Mouse (Mus musculus) embryonic facial prominence, embryonic 13.5 days (tissue): ENCODE results near the gene Prkca. TPM values are rescaled to one million over a fixed set of nuclear protein-coding genes. Genes with fewer than 3 reads are reported as not detected.

ENCODE experiments used
- ATAC-seq: fragments of 200-750 bp; cut with Nextera tagmentation; 2 replicates; pipeline ENCODE4 v1.8.0; 2017; ENCODE audit warnings: low read depth; ENCODE audit not compliant: insufficient number of reproducible peaks, insufficient read depth, low FRiP score, low TSS enrichment
- H3K27ac ChIP-seq: fragments of 300-500 bp; sonication (generic); 2 replicates; pipeline ENCODE4 v1.5.1; 2015; ENCODE audit warnings: moderate library complexity, mild to moderate bottlenecking, inconsistent platforms
- H3K27me3 ChIP-seq: fragments of 300-500 bp; sonication (generic); 2 replicates; pipeline ENCODE4 v1.6.1; 2015; ENCODE audit warnings: mild to moderate bottlenecking, inconsistent platforms
- H3K36me3 ChIP-seq: fragments of 300-500 bp; sonication (generic); 2 replicates; pipeline ENCODE4 v1.6.1; 2015; ENCODE audit warnings: mild to moderate bottlenecking, inconsistent platforms
- H3K4me1 ChIP-seq: fragments of 300-500 bp; sonication (generic); 2 replicates; pipeline ENCODE4 v1.6.1; 2015; ENCODE audit warnings: inconsistent platforms
- H3K4me2 ChIP-seq: fragments of 300-500 bp; sonication (generic); 2 replicates; pipeline ENCODE4 v1.6.1; 2015; ENCODE audit warnings: moderate library complexity, mild to moderate bottlenecking, inconsistent platforms
- H3K4me3 ChIP-seq: fragments of 300-500 bp; sonication (generic); 2 replicates; pipeline ENCODE4 v1.5.1; 2015; ENCODE audit warnings: mild to moderate bottlenecking, inconsistent platforms
- H3K9ac ChIP-seq: fragments of 300-500 bp; sonication (generic); 2 replicates; pipeline ENCODE4 v1.6.1; 2015; ENCODE audit warnings: mild to moderate bottlenecking, inconsistent platforms
- H3K9me3 ChIP-seq: fragments of 300-500 bp; sonication (generic); 2 replicates; pipeline ENCODE4 v1.6.1; 2016; ENCODE audit warnings: inconsistent platforms
- WGBS: fragments of 180-500 bp; shearing (Covaris S2); methylation state at CpG from one replicate; pipeline ENCODE4 v1.1.7; 2015; ENCODE audit warnings: mixed read lengths; 5-methylcytosine and 5-hydroxymethylcytosine counted together
- polyA plus RNA-seq: library from polyadenylated mRNA; unstranded; fragments of >200 nt; fragmentation: Nextera tagmentation; extraction: Ambion mirVana; gene quantifications from 2 replicates; pipeline ENCODE4 v1.2.1, GENCODE M21; 2015

The Prkca gene
- polyA plus RNA-seq, 1 experiment from 2014 or later: 10.2 TPM

DNA sequence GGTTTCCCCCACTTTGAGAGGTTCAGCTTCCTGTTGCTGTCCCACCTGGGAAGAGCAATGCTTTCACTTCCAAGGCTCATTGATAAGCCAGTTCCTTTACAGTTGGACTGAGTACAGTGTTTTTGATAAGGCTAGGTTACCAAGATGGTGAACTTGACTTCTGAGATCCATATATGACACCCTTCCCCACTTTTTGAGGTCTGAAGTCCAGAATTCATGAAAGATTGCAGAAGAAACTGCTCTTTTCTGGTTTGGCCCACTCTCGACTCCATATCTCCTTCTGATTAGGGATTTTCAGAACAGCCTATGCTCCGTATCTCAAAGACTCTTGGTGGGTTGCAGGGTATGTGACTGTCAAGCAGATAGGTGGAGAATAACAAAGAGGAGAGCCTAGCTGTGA is 406.8 kb downstream of the Prkca start:
- no peak for ATAC-seq
- Histone ChIP-seq H3K36me3 (peaks cover 22% of the 10 kb centered on the region), H3K4me1 (no peaks in the 10 kb centered on the region), H3K27me3 (no peaks in the 10 kb centered on the region), H3K9ac (no peak overlapping the region), H3K27ac (no peak overlapping the region), H3K9me3 (peaks cover 11% of the 10 kb centered on the region), H3K4me2 (no peak overlapping the region), H3K4me3 (no peak overlapping the region)
- WGBS: 94% methylated on average over 2 of the region's 2 CpGs

DNA sequence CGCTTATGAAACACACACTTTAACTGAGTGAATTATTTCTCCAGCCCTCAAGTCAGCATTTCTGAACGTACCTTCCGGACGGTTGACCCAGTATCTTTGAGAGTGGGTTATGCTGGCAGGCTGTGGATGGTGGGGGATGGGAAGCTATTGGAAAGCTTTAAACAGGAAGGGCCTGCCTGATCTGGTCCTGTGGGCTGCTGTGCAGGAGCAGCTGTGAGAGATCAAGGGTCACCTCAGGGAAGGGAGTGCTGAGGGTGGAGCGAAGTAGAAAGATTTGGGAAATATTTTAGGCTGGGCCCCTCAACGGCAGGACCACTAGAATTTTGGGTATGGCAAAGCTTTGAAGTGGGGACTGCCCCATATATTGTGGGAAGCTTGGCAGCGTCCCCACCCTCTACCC is 412.0 kb downstream of the Prkca start:
- WGBS: 64% methylated on average over 7 of the region's 7 CpGs
- Histone ChIP-seq H3K4me1 (no peaks in the 10 kb centered on the region), H3K27ac (no peak overlapping the region), H3K4me3 (no peak overlapping the region), H3K4me2 (no peak overlapping the region), H3K27me3 (no peaks in the 10 kb centered on the region), H3K9me3 (no peaks in the 10 kb centered on the region), H3K9ac (no peak overlapping the region), H3K36me3 (no peaks in the 10 kb centered on the region)
- no peak for ATAC-seq

GRCm38 (mm10) chr11:107931288-107931687 is 412.4 kb downstream of the Prkca start:
- 89% methylated on average over 11 of the region's 11 CpGs for WGBS
- no peaks in the 10 kb centered on the region for H3K36me3 ChIP-seq
- H3K9ac ChIP-seq: no peak overlapping the region
- H3K4me3 ChIP-seq: no peak overlapping the region
- H3K27me3 ChIP-seq: no peaks in the 10 kb centered on the region
- no peak for ATAC-seq
- H3K9me3 ChIP-seq: no peaks in the 10 kb centered on the region
- H3K27ac ChIP-seq: no peak overlapping the region
- H3K4me1 ChIP-seq: no peaks in the 10 kb centered on the region
- H3K4me2 ChIP-seq: no peak overlapping the region

DNA sequence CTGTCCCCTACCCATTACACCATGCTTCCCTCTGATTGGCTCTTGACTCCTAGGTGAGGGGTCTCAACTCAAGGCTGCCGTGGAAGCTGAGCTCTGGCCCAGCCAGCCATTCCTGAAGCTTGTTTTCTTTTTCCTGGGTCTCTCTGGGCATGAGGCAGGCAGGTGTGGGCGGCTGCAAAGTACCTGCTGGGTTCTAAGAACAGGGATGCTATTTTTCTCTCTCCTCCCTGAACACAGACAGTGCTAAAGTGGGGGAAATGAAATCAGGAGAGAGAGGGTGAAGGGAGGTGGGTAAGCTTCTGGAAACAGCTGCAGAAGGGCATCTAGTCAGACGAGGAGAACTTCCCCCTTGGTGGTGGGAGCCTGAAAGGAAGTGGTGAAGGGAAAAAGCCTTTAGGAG is 414.0 kb downstream of the Prkca start:
- H3K9ac ChIP-seq: no peak overlapping the region
- no peak for ATAC-seq
- WGBS: 51% methylated on average over 3 of the region's 3 CpGs

DNA sequence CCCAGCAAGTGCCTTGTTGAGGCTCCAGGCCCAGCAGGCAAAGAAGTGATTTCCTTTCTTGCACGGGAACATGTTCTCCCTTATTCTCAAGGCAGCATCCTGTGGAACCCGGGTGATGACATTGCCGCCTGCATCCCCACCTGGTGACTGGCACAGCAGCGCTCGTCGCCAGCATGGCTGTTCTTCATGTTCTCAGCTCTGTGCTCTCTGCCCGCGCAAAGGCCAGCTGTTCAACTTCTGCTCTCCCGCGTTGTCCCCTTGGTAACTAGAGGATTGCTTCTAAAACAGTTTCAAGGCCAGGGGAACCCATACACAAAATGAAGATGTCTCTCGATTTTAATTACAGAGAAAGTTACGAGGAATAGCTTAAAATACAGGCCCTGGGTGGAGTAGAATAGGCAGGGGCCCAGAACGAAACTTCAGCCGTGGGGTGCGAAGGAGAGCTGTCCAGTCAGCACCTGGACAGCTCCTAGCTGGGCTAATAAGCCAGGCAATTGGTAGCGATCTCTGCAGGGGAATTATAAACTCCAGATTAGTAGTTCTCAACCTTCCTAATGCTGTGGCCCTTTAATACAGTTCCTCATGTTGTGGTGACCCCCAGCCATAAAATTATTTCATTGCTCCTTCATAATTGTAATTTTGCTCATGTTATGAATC is 423.7 kb downstream of the Prkca start:
- Histone ChIP-seq H3K36me3 (no peaks in the 10 kb centered on the region), H3K9me3 (no peaks in the 10 kb centered on the region), H3K9ac (no peak overlapping the region), H3K4me1 (peaks cover under 1% of the 10 kb centered on the region; the same call in 1 of the 2 replicates), H3K4me2 (no peak overlapping the region), H3K4me3 (no peak overlapping the region), H3K27me3 (peaks cover 16% of the 10 kb centered on the region), H3K27ac (no peak overlapping the region)
- no peak for ATAC-seq
- 44% methylated on average over 16 of the region's 16 CpGs for WGBS

More for the DNA sequence above, 414.0 kb downstream of the Prkca start:
- no peaks in the 10 kb centered on the region for H3K27me3 ChIP-seq
- H3K36me3 ChIP-seq: no peaks in the 10 kb centered on the region
- H3K4me3 ChIP-seq: no peak overlapping the region
- no peaks in the 10 kb centered on the region for H3K9me3 ChIP-seq
- no peaks in the 10 kb centered on the region for H3K4me1 ChIP-seq
- no peak overlapping the region for H3K4me2 ChIP-seq
- H3K27ac ChIP-seq: no peak overlapping the region

- ATAC-seq: no peak
- H3K36me3 ChIP-seq: no peaks in the 10 kb centered on the region
- H3K27me3 ChIP-seq: peaks cover 38% of the 10 kb centered on the region
- no peak overlapping the region for H3K9ac ChIP-seq
- no peak overlapping the region for H3K27ac ChIP-seq
- H3K4me2 ChIP-seq: no peak overlapping the region
- peaks cover 5% of the 10 kb centered on the region; the same call in 1 of the 2 replicates for H3K4me1 ChIP-seq
- no peak overlapping the region for H3K4me3 ChIP-seq
- 68% methylated on average over 9 of the region's 9 CpGs for WGBS
- H3K9me3 ChIP-seq: no peaks in the 10 kb centered on the region
Observed at GRCm38 (mm10) chr11:107917721-107918235, 425.9 kb downstream of the Prkca start.

GRCm38 (mm10) chr11:107914634-107915226 is 429.0 kb downstream of the Prkca start, which contains the start of gene Cacng5:
Gene Cacng5 (minus strand): TSS chr11:107915055.
- Histone ChIP-seq H3K27me3 (peaks cover 44% of the 10 kb centered on the region), H3K9me3 (no peaks in the 10 kb centered on the region), H3K4me3 (peak within 1 kb of the TSS; percentile 33), H3K27ac (no peak within 1 kb of the TSS), H3K36me3 (no peaks in the 10 kb centered on the region), H3K4me2 (peak within 1 kb of the TSS; percentile 61), H3K4me1 (peaks cover 5% of the 10 kb centered on the region; the same call in 1 of the 2 replicates), H3K9ac (no peak within 1 kb of the TSS)
- WGBS: 4% methylated on average over 36 of the region's 36 CpGs
- no peak for ATAC-seq

DNA sequence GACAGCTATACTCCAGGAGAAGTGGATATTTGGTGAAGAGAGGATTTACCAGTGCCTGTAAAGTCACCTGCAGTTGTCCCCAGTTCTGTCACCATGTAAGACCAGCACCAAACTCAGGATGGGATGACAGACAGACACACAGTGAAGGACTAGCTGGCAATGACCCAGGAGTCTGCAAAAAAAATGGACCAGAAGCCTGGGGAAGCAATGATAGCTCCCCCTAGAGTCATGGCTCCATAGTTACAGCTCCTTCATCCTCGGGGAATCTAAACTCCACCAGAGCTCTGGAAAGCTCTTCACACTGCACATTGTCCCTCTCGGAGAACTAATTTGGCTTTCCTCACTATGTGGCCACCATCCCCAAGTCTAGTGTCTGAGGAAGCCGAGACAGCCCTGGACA is 430.4 kb downstream of the Prkca start:
- Histone ChIP-seq H3K9ac (no peak overlapping the region), H3K4me2 (no peak overlapping the region), H3K4me1 (peaks cover 5% of the 10 kb centered on the region; the same call in 1 of the 2 replicates), H3K27ac (no peak overlapping the region), H3K9me3 (peaks cover 4% of the 10 kb centered on the region; the same call in 1 of the 2 replicates), H3K27me3 (peaks cover 41% of the 10 kb centered on the region), H3K4me3 (no peak overlapping the region), H3K36me3 (no peaks in the 10 kb centered on the region)
- ATAC-seq: no peak
- 65% methylated on average over 3 of the region's 3 CpGs for WGBS

- no peak overlapping the region for H3K4me2 ChIP-seq
- 80% methylated on average over 9 of the region's 9 CpGs for WGBS
- no peak for ATAC-seq
- H3K4me1 ChIP-seq: no peaks in the 10 kb centered on the region
- H3K9ac ChIP-seq: no peak overlapping the region
- peaks cover 4% of the 10 kb centered on the region; the same call in 1 of the 2 replicates for H3K9me3 ChIP-seq
- no peak overlapping the region for H3K27ac ChIP-seq
- H3K27me3 ChIP-seq: no peaks in the 10 kb centered on the region
- no peak overlapping the region for H3K4me3 ChIP-seq
- H3K36me3 ChIP-seq: no peaks in the 10 kb centered on the region
Observed at GRCm38 (mm10) chr11:107905364-107905763, 438.4 kb downstream of the Prkca start.

GRCm38 (mm10) chr11:107903966-107904605 is 439.6 kb downstream of the Prkca start:
- no peak overlapping the region for H3K4me3 ChIP-seq
- H3K4me1 ChIP-seq: no peaks in the 10 kb centered on the region
- no peak overlapping the region for H3K9ac ChIP-seq
- no peaks in the 10 kb centered on the region for H3K9me3 ChIP-seq
- H3K4me2 ChIP-seq: no peak overlapping the region
- WGBS: 49% methylated on average over 4 of the region's 4 CpGs
- no peaks in the 10 kb centered on the region for H3K27me3 ChIP-seq
- no peak for ATAC-seq
- no peaks in the 10 kb centered on the region for H3K36me3 ChIP-seq
- no peak overlapping the region for H3K27ac ChIP-seq

- ATAC-seq: no peak
- H3K9me3 ChIP-seq: no peaks in the 10 kb centered on the region
- WGBS: 43% methylated on average over 4 of the region's 4 CpGs
- no peaks in the 10 kb centered on the region for H3K27me3 ChIP-seq
- H3K4me2 ChIP-seq: no peak overlapping the region
- H3K9ac ChIP-seq: no peak overlapping the region
- H3K27ac ChIP-seq: no peak overlapping the region
- H3K36me3 ChIP-seq: no peaks in the 10 kb centered on the region
- no peak overlapping the region for H3K4me3 ChIP-seq
- peaks cover 4% of the 10 kb centered on the region; the same call in 1 of the 2 replicates for H3K4me1 ChIP-seq
Observed at GRCm38 (mm10) chr11:107900470-107900869, 443.3 kb downstream of the Prkca start.
